Mouse (Mus musculus) olfactory bulb, adult 2 months (tissue): ENCODE results near the gene Ccnl2.

Experiments
- CTCF ChIP-seq: fragments of 200-500 bp; IDR thresholded peaks from 2 replicates; pipeline ENCODE4 v1.5.1; 2012; ENCODE audit warnings: low read depth, mild to moderate bottlenecking, low read length, moderate library complexity; ENCODE audit not compliant: insufficient read depth
- POLR2A ChIP-seq: fragments of 200-500 bp; IDR thresholded peaks from 2 replicates; pipeline ENCODE4 v1.6.1; 2012; ENCODE audit warnings: mild to moderate bottlenecking, low read depth, low read length, moderate library complexity; ENCODE audit not compliant: insufficient read depth

GRCm38 (mm10) chr4:155831831-155832230 lies 19.5 kb downstream of the Ccnl2 start:
- TF ChIP-seq CTCF (no peak), POLR2A (no peak)
